Mouse (Mus musculus) forelimb bud, embryonic 11.5 days (tissue): ENCODE results near the gene Fbf1.
"Not testable (repeated sequence)": the region's sequence is repeated elsewhere in the genome, so short reads cannot be mapped to it uniquely, and the experiment has no call there.

Source experiments
- DNase-seq: peaks from one replicate; pipeline ENCODE4 v3.0.0-alpha.2; 2012; ENCODE audit warnings: low read depth, low spot score

Fbf1 gene

GRCm38 (mm10) chr11:116108464-116109137 is 59.4 kb downstream of the Fbf1 start:
- no peak for DNase-seq

- DNase-seq = no peak
These were observed 60.1 kb downstream of the Fbf1 start for GRCm38 (mm10) chr11:116107777-116108285.

GRCm38 (mm10) chr11:116106963-116107776 is 60.8 kb downstream of the Fbf1 start:
- no peak for DNase-seq

- DNase-seq = no peak
These were observed 61.6 kb downstream of the Fbf1 start for GRCm38 (mm10) chr11:116106154-116106962.

- no peak for DNase-seq
These were observed 62.9 kb downstream of the Fbf1 start for GRCm38 (mm10) chr11:116105065-116105464.

GRCm38 (mm10) chr11:116104006-116104646 is 63.8 kb downstream of the Fbf1 start:
- peak; percentile 51 for DNase-seq

GRCm38 (mm10) chr11:116103572-116103971 is 64.4 kb downstream of the Fbf1 start:
- DNase-seq = no peak

GRCm38 (mm10) chr11:116102472-116102871 is 65.5 kb downstream of the Fbf1 start:
- no peak for DNase-seq

- no peak for DNase-seq
These were observed 66.0 kb downstream of the Fbf1 start for GRCm38 (mm10) chr11:116101931-116102381.

GRCm38 (mm10) chr11:116100839-116101238 is 67.1 kb downstream of the Fbf1 start:
- no peak for DNase-seq

GRCm38 (mm10) chr11:116100385-116100784 is 67.6 kb downstream of the Fbf1 start:
- no peak for DNase-seq

- no peak for DNase-seq
These were observed 68.5 kb downstream of the Fbf1 start for GRCm38 (mm10) chr11:116099462-116099861.

GRCm38 (mm10) chr11:116098711-116099460 is 69.1 kb downstream of the Fbf1 start:
- DNase-seq = no peak

- DNase-seq = no peak
These were observed 71.5 kb downstream of the Fbf1 start for GRCm38 (mm10) chr11:116096213-116097108.

- DNase-seq = no peak
These were observed 72.4 kb downstream of the Fbf1 start for GRCm38 (mm10) chr11:116095573-116095972.

GRCm38 (mm10) chr11:116093771-116094565 is 74.0 kb downstream of the Fbf1 start:
- no peak for DNase-seq

GRCm38 (mm10) chr11:116092959-116093358 is 75.0 kb downstream of the Fbf1 start:
- DNase-seq = not testable (repeated sequence)
